ENCODE assay signal across 25 mouse cellular contexts in genomic region chr7:92502292-92502905, GRCm38 (mm10).
"Had no signal": no experiment of that assay in that cellular context is flagged by ENCODE, and none has a peak within 500 bp of the region (broad histone marks: within the 10 kb centered on the region; RNA-seq: fewer than 3 reads in every experiment).

No protein-coding gene starts in this region.

- H3K4me1 ChIP-seq: heart, embryonic 10.5 days; heart, embryonic 12.5 days; hindbrain, embryonic 10.5 days; hindbrain, embryonic 12.5 days; intestine, embryonic 15.5 days; limb, embryonic 15.5 days; liver, embryonic 12.5 days had no signal

- H3K4me3 ChIP-seq: gastrocnemius, adult 2 months; heart, embryonic 10.5 days; heart, embryonic 12.5 days; hindbrain, embryonic 10.5 days; hindbrain, embryonic 12.5 days; intestine, embryonic 15.5 days; layer of hippocampus, adult 2 months; limb, embryonic 15.5 days; liver, embryonic 12.5 days had no signal

- H3K4me2 ChIP-seq: heart, embryonic 12.5 days; hindbrain, embryonic 12.5 days; hindbrain, embryonic 14.5 days; intestine, embryonic 15.5 days; limb, embryonic 15.5 days; liver, embryonic 12.5 days had no signal

- H3K36me3 ChIP-seq: heart, embryonic 10.5 days; heart, embryonic 12.5 days; hindbrain, embryonic 10.5 days; hindbrain, embryonic 12.5 days; intestine, embryonic 15.5 days; limb, embryonic 15.5 days; liver, embryonic 12.5 days had no signal

- H3K9me3 ChIP-seq: heart, embryonic 10.5 days; heart, embryonic 12.5 days; hindbrain, embryonic 10.5 days; hindbrain, embryonic 12.5 days; intestine, embryonic 15.5 days; limb, embryonic 15.5 days; liver, embryonic 12.5 days had no signal

- H3K9ac ChIP-seq: heart, embryonic 12.5 days; hindbrain, embryonic 12.5 days; hindbrain, embryonic 14.5 days; intestine, embryonic 15.5 days; limb, embryonic 15.5 days; liver, embryonic 12.5 days; liver, embryonic 14.5 days had no signal

- H3K27ac ChIP-seq: gastrocnemius, adult 2 months; heart, embryonic 10.5 days; hindbrain, embryonic 10.5 days; hindbrain, embryonic 12.5 days; hindbrain, embryonic 14.5 days; intestine, embryonic 15.5 days; layer of hippocampus, adult 2 months; limb, embryonic 15.5 days; liver, embryonic 12.5 days; liver, embryonic 14.5 days had no signal

- ATAC-seq: hindbrain, embryonic 16.5 days; inflammation-experienced regulatory T-cells, adult 6 months; intestine, embryonic 15.5 days; intestine, postnatal 0 days; liver, embryonic 12.5 days had no signal

- H3K27me3 ChIP-seq: heart, embryonic 12.5 days; hindbrain, embryonic 12.5 days; intestine, embryonic 15.5 days; liver, embryonic 12.5 days had no signal

- DNase-seq: gastrocnemius, adult 2 months; gastrocnemius, postnatal 10 days; gastrocnemius, postnatal 25 days; heart, adult 18-20 months; heart, postnatal 10 days; heart, postnatal 4 days; kidney, adult 18-20 months; kidney, adult 8-10 months; kidney, postnatal 10 days; kidney, postnatal 25 days; kidney, postnatal 4 days; layer of hippocampus, postnatal 36 days had no signal
